Mouse (Mus musculus) limb, embryonic 10.5 days (tissue): Measurements from ENCODE around the gene Morc1. TPM values are rescaled to one million over a fixed set of nuclear protein-coding genes. Genes with fewer than 3 reads are reported as not detected.
A peak's percentile ranks its signal among the peaks of the same experiment; 100 is the strongest.

Experiments
- DNase-seq: peaks from one replicate; pipeline ENCODE4 v3.0.0-alpha.2; 2017; ENCODE audit warnings: low spot score
- H3K27ac ChIP-seq: fragments of 300-500 bp; sonication (generic); 2 replicates; pipeline ENCODE4 v1.5.1; 2016; ENCODE audit warnings: mild to moderate bottlenecking
- H3K27me3 ChIP-seq: fragments of 300-500 bp; sonication (generic); 2 replicates; pipeline ENCODE4 v1.6.1; 2016; ENCODE audit warnings: low read depth, mild to moderate bottlenecking; ENCODE audit not compliant: poor library complexity, severe bottlenecking
- H3K36me3 ChIP-seq: fragments of 300-500 bp; sonication (generic); 2 replicates; pipeline ENCODE4 v1.6.1; 2016; ENCODE audit warnings: mild to moderate bottlenecking, moderate library complexity
- H3K4me1 ChIP-seq: fragments of 300-500 bp; sonication (generic); 2 replicates; pipeline ENCODE4 v1.6.1; 2016
- H3K4me3 ChIP-seq: fragments of 300-500 bp; sonication (generic); 2 replicates; pipeline ENCODE4 v1.5.1; 2016; ENCODE audit warnings: mild to moderate bottlenecking, moderate library complexity
- H3K9me3 ChIP-seq: fragments of 300-500 bp; sonication (generic); replicated peaks from 2 replicates; pipeline ENCODE4 v1.6.1; 2016; ENCODE audit warnings: mild to moderate bottlenecking
- WGBS: fragments of 180-500 bp; shearing (Covaris S2); methylation state at CpG from one replicate; pipeline ENCODE4 v1.1.7; 2016; 5-methylcytosine and 5-hydroxymethylcytosine counted together
- polyA plus RNA-seq: library from polyadenylated mRNA; unstranded; fragments of >200 nt; fragmentation: Nextera tagmentation; extraction: Ambion mirVana; gene quantifications from 2 replicates; pipeline ENCODE4 v1.2.1, GENCODE M21; 2016

Gene Morc1
- polyA plus RNA-seq, 1 experiment from 2014 or later, result not detected

DNA sequence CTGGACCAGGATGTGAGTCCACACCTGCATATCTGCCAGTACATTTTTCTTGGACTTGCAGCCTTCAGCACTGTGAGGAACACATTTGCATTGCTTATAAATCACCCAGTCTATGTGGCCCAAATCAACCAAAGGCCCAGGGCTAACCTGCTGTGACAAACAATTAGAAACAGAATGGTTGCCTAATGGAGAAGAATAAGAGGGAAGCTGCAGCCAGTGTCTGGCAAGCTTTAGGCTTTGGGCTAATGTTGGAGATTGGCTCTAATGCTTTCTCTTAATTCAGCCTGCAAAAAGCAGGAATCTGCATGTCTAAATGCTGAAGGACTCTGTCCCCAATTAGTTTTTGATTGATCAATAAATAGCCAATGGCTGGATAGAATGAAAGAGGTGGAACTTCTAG lies 88.5 kb downstream of the Morc1 start:
- Histone ChIP-seq H3K4me3 (no peak overlapping the region), H3K9me3 (no peaks in the 10 kb centered on the region), H3K4me1 (no peaks in the 10 kb centered on the region), H3K27me3 (no peaks in the 10 kb centered on the region), H3K27ac (no peak overlapping the region), H3K36me3 (no peaks in the 10 kb centered on the region)
- no peak for DNase-seq

DNA sequence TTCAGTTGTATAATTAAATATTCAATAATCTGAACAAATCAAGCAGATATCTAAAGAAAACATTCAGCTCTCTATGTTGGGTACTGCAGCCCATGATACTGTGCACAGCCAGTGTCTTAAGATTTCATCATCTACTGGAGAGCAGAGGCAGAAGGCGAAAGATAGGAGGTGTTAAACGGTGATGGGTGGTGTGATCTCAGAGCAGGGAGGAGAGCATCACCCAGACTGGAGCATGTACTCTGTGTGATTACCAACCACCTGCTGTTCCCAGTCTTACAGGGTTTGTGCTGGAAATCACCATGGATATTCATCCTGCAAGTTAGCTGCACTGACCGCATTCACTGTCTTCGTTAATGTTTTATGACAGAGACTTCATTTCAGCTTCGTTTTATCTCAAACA lies 106.1 kb downstream of the Morc1 start:
- no peak overlapping the region for H3K4me3 ChIP-seq
- no peaks in the 10 kb centered on the region for H3K9me3 ChIP-seq
- no peak for DNase-seq
- whole genome bisulfite sequencing, result 90% methylated on average over 5 of the region's 5 CpGs
- H3K4me1 ChIP-seq, result no peaks in the 10 kb centered on the region
- no peak overlapping the region for H3K27ac ChIP-seq
- no peaks in the 10 kb centered on the region for H3K36me3 ChIP-seq
- H3K27me3 ChIP-seq, result no peaks in the 10 kb centered on the region

DNA sequence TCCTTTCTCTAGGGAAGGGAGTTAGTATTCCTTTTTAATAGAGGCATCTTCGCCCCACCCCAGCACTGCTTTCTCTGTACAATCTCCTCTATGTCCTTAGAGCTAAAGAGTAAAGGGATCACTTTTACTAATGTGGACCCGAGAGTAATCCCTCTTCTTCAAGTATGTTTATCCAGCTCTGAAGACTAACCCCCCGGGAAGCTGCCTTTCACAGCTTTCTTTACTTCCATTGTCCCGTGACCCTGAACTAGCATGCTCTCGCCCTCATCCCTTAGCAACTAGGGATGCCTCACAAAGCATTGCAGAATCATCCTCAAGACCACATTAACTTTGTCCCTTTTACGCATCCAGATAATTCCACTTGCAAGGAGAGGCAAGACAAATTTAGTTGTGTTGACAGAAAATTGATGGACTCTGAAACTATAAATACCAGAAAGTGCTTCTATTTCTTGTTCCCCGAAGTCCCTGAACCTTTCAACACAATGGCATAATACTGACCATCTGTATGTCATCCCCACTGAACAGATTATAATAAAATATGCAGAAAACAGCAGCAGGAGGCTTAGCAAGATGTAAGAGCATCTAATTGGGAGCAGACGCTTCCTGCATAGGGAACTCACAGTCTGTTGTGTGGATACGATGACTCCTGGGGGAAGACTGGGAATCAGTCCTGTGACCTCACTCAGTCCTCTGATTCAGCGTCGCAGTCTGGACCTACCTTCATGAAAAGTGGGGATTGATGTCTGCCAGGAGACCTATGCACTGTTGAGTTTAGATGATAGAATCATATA lies 131.4 kb downstream of the Morc1 start:
- no peaks in the 10 kb centered on the region for H3K4me1 ChIP-seq
- WGBS, result 53% methylated on average over 11 of the region's 11 CpGs
- no peaks in the 10 kb centered on the region for H3K9me3 ChIP-seq
- no peaks in the 10 kb centered on the region for H3K27me3 ChIP-seq
- H3K36me3 ChIP-seq, result no peaks in the 10 kb centered on the region
- no peak overlapping the region for H3K27ac ChIP-seq
- DNase-seq, result no peak
- H3K4me3 ChIP-seq, result no peak overlapping the region

DNA sequence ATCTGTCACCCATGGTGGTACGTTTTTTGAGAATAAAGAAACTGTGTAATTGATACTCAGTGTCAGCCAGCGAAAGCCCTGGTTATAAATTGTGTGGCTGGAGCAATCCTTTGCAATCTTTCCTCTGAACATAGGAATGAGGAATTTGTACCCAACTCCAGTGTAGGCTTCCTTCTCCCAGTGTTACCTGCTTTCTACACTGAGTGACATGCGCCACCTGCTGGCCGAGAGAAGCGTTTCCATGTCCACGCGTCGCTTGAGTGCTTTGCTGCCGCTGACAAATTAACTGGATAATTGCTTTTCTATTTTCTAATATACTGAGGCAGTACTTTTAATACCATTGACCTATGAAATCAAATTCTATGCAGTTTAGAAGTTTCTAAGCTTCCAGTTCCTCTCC lies 139.3 kb downstream of the Morc1 start:
- Histone ChIP-seq H3K9me3 (no peaks in the 10 kb centered on the region), H3K27me3 (no peaks in the 10 kb centered on the region), H3K4me3 (no peak overlapping the region), H3K4me1 (no peaks in the 10 kb centered on the region), H3K27ac (no peak overlapping the region), H3K36me3 (no peaks in the 10 kb centered on the region)
- DNase-seq, result peak; percentile 81
- WGBS, result 15% methylated on average over 9 of the region's 9 CpGs

DNA sequence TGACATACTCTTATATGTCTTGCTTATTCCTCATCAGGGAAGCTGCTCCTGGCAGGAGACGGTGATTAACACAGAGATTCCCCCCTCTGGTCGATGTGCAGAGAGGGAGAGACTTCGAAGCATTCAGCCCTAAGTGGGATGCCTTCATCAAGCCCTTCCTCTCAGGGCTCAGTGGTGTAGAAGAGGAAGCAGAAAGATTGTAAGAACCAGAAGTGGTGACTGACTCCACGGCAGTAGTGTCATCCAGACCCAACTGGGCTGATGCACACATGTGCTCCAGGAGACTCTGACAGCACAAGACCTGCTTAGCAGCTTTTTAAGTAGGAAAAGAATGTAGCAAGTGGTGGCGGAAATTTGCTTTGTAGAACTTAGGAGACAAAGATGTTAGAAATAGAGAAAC lies 143.0 kb downstream of the Morc1 start:
- WGBS, result 87% methylated on average over 5 of the region's 5 CpGs
- H3K9me3 ChIP-seq, result no peaks in the 10 kb centered on the region

DNA sequence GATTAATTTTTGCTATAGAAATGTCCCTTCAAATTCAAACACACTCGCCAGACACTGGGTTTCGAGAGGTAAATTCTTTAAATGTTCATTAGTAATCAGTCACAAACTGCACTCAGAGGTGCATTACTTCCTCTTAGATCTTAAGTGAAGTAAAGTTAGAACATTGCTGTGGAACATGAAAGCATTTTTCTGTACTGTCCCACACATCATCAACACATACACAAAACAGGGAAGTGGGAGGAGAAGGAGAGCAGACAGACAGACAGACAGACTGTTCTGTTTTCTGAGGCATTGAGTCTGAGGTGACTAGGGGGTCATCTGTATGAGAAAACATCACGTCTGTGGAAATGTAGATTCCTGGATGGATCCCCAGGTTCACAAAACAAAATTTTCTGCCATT lies 143.5 kb downstream of the Morc1 start:
- WGBS, result 83% methylated on average over 3 of the region's 3 CpGs
- Histone ChIP-seq H3K36me3 (no peaks in the 10 kb centered on the region), H3K4me3 (no peak overlapping the region), H3K4me1 (no peaks in the 10 kb centered on the region), H3K27ac (no peak overlapping the region), H3K27me3 (no peaks in the 10 kb centered on the region), H3K9me3 (no peaks in the 10 kb centered on the region)
- DNase-seq, result no peak

More for the DNA sequence above, 143.0 kb downstream of the Morc1 start:
- no peak for DNase-seq
- Histone ChIP-seq H3K36me3 (no peaks in the 10 kb centered on the region), H3K4me1 (no peaks in the 10 kb centered on the region), H3K27me3 (no peaks in the 10 kb centered on the region), H3K27ac (no peak overlapping the region), H3K4me3 (no peak overlapping the region)

DNA sequence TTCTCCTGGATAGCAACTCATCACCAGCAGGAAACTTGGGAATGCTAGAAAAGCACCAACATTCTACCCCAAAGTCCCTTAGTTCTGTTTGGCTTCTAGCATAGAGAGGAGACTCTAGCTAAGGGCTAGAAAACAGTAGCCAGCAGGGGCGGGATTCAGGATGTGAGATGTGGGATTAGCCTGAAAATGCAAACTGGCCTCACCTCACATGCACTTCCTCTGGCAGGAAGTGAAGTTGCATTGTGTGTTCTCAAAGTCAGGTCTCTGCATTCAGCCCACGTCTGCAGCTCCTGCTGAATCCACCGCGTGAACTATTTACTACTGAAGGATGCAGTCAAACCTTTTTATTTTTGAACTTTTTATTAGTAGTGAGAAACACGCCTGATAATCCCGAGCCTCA lies 154.3 kb downstream of the Morc1 start:
- DNase-seq, result no peak
- Histone ChIP-seq H3K27ac (no peak overlapping the region), H3K4me1 (no peaks in the 10 kb centered on the region), H3K9me3 (no peaks in the 10 kb centered on the region), H3K36me3 (no peaks in the 10 kb centered on the region), H3K4me3 (no peak overlapping the region), H3K27me3 (no peaks in the 10 kb centered on the region)
- WGBS, result 77% methylated on average over 6 of the region's 6 CpGs

DNA sequence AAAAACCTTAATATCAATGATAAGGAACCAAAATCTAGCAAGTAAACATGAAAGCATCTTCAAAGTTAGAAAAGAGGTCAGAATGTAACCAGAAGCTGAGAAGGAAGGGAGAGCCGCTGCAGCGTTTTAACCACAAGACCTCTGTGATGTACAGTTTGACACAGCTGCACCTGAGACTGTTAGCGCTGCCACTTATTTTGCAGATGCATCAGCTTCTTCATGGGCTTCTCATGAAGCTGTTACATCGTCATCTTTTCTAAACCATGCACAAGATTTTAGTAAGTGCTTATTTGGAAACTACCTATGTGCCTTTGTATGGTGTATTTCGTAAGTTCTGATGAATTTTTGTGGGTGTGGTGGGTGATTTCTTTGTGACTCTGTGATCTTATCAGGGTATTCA lies 163.4 kb downstream of the Morc1 start:
- no peaks in the 10 kb centered on the region for H3K27me3 ChIP-seq
- no peak overlapping the region for H3K27ac ChIP-seq
- H3K4me3 ChIP-seq, result no peak overlapping the region
- H3K36me3 ChIP-seq, result no peaks in the 10 kb centered on the region
- no peaks in the 10 kb centered on the region for H3K9me3 ChIP-seq
- no peak for DNase-seq
- no peaks in the 10 kb centered on the region for H3K4me1 ChIP-seq
- 90% methylated on average over 5 of the region's 5 CpGs for WGBS

DNA sequence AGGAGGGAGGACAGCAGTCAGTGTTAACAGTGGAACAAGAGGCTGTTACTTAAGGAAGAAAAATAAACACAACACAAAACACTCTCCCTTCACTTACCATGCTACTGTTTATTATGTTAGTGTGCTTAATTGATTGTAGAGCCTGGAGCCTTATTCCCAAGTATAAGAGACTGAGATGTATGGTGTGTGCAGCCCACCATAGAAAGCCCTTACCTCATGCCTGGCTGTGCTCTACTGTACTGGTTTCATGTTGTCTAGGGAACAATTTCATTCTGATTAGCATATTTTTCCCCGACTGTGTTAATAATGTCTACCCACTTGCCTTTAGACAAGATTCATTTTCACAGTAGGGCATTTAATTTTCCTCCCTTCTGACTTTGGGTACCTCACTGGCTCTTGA lies 164.2 kb downstream of the Morc1 start:
- Histone ChIP-seq H3K36me3 (no peaks in the 10 kb centered on the region), H3K27ac (no peak overlapping the region), H3K27me3 (no peaks in the 10 kb centered on the region), H3K4me1 (no peaks in the 10 kb centered on the region), H3K9me3 (no peaks in the 10 kb centered on the region), H3K4me3 (no peak overlapping the region)
- 96% methylated on average over 1 of the region's 1 CpGs for WGBS
- no peak for DNase-seq

DNA sequence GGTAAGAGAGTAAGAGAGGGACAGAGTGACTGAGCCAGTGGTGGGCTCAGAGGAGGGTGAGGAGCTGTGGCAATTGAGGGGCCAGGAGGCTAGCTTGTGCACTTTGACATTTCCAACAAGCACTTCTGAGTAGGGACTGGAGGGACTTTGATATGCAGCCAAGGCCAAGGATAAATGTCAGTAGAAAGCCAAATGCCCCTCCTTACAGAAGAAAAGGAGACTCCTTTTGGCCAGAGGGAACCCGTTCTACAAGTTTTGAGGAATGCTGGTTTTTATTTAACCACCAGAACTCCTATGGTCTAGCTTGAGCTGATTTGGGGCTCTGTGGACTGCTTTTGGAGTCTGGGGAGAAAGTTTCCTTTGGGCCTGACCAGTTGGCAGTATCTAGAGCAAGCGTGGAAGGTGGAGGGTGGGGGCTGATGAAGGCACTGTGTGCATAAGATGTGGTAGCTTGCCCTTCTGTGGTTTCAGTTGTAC lies 172.7 kb downstream of the Morc1 start:
- DNase-seq, result no peak
- H3K27me3 ChIP-seq, result no peaks in the 10 kb centered on the region
- no peak overlapping the region for H3K27ac ChIP-seq
- H3K4me1 ChIP-seq, result no peaks in the 10 kb centered on the region
- no peaks in the 10 kb centered on the region for H3K9me3 ChIP-seq
- WGBS, result 87% methylated on average over 2 of the region's 2 CpGs
- no peaks in the 10 kb centered on the region for H3K36me3 ChIP-seq
- no peak overlapping the region for H3K4me3 ChIP-seq

DNA sequence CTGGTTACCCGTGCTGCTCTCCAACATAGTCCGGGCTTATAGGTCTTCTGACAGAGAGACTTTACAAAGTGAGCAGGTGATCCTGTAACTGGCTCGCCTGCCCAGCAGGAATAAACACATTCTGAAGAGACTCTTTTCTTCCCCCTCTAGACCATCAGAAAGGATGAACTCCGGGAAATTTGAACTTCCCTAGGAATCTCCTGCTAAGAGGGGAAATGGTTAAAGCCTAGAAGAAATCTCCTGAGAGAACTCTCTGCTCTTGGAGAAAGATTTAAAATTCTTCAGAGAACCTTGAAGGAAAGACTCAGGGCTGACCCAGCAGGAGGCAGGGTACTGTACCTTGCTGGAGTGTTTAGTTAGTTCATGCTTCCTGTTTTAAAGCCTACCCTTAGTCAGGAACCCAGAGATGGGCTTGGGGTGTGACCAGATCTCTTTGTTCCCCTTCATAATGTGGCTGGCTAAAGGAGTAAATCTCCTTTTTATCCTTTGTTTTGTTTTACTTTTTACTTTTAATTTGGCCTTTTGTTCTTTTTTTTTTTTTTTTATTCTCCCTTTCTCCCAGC lies 175.5 kb downstream of the Morc1 start:
- WGBS, result 82% methylated on average over 4 of the region's 4 CpGs
- H3K36me3 ChIP-seq, result no peaks in the 10 kb centered on the region
- H3K4me3 ChIP-seq, result no peak overlapping the region
- no peak overlapping the region for H3K27ac ChIP-seq
- H3K4me1 ChIP-seq, result no peaks in the 10 kb centered on the region
- no peaks in the 10 kb centered on the region for H3K27me3 ChIP-seq
- DNase-seq, result no peak
- H3K9me3 ChIP-seq, result no peaks in the 10 kb centered on the region

DNA sequence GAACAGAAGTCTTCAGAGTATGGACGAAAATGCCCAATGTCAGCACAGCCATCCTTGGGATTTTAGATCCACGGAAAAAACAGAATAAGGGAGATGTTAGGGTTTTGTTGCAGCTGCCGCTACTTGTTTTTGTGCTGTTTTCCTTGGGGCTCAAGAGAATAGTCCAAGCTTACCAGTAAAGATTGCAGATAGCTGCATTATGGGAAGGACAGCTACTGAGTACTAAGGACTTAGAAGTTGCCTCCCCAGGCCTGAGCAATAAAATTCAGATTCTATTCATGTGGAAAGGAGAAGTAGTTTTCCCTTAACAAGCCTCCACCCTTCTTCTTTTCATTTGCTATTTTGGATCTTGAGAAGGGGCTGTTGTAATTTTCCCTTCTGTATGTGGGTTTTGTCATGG lies 177.2 kb downstream of the Morc1 start:
- no peaks in the 10 kb centered on the region for H3K27me3 ChIP-seq
- no peak for DNase-seq
- H3K4me1 ChIP-seq, result no peaks in the 10 kb centered on the region
- no peaks in the 10 kb centered on the region for H3K36me3 ChIP-seq
- no peaks in the 10 kb centered on the region for H3K9me3 ChIP-seq
- no peak overlapping the region for H3K27ac ChIP-seq
- 96% methylated on average over 3 of the region's 3 CpGs for WGBS
- no peak overlapping the region for H3K4me3 ChIP-seq

DNA sequence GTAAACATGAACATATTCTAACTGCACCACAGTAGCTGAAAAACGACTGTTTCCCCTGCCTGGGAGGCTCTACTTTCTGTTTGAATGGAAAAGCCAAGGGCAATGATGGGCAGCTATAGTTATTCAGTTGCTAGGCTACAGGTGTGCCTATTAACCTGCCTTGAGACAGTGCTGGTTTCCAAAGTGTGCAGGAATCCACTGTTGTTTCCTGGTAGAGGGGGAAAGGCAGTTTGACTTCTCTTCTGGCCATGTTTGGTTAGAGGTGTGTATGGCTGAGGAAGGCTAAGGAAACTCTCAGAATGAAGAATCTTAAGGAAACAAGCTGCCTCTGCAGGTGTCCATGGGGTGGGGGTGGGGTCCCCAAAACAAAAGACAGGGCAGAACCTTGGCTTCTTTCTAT lies 179.8 kb downstream of the Morc1 start:
- Histone ChIP-seq H3K27ac (no peak overlapping the region), H3K4me1 (no peaks in the 10 kb centered on the region), H3K9me3 (no peaks in the 10 kb centered on the region), H3K4me3 (no peak overlapping the region), H3K27me3 (no peaks in the 10 kb centered on the region), H3K36me3 (no peaks in the 10 kb centered on the region)
- 64% methylated on average over 1 of the region's 1 CpGs for WGBS
- DNase-seq, result no peak

DNA sequence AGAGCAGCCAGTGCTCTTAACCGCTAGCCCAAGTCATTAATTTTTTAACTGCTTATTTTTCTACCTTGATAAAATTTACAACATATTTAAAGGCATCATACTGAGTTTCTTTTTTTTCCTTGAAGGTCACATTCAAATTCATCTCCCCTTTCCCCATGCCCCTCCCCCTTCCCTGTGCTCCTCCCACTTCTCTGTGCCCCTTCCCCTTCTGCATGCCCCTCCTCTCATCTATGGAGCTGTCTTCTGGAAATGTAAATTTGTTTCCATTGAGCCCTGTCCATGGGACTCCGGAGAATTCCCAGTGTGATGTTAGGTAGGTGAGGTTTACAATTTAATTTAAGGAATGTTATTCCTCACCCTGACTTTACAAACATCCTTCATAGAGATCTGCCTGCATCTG lies 180.4 kb downstream of the Morc1 start:
- Histone ChIP-seq H3K27ac (no peak overlapping the region), H3K27me3 (no peaks in the 10 kb centered on the region), H3K4me1 (no peaks in the 10 kb centered on the region), H3K4me3 (no peak overlapping the region), H3K9me3 (no peaks in the 10 kb centered on the region), H3K36me3 (no peaks in the 10 kb centered on the region)
- WGBS, result 92% methylated on average over 2 of the region's 2 CpGs
- no peak for DNase-seq
